Mouse (Mus musculus) yolk sac, embryonic 10.5 days (tissue): Measurements from ENCODE around the gene Gm3685.
"Not testable (repeated sequence)": the region's sequence is repeated elsewhere in the genome, so short reads cannot be mapped to it uniquely, and the experiment has no call there.

ENCODE experiments used
- DNase-seq: peaks from one replicate; pipeline ENCODE4 v3.0.0-alpha.2; 2017; ENCODE audit warnings: low spot score

Gm3685 gene

GRCm38 (mm10) chr14:7044870-7045269 lies at the start of gene Gm3685:
Gm3685 (minus strand) TSS chr14:7044970.
- not testable (repeated sequence) for DNase-seq

- peak; percentile 11 for DNase-seq
These were observed 17.7 kb downstream of the Gm3685 start, which contains the start of gene Gm10406 for GRCm38 (mm10) chr14:7026781-7027749. Gm10406 (minus strand) TSS chr14:7027449.

DNA sequence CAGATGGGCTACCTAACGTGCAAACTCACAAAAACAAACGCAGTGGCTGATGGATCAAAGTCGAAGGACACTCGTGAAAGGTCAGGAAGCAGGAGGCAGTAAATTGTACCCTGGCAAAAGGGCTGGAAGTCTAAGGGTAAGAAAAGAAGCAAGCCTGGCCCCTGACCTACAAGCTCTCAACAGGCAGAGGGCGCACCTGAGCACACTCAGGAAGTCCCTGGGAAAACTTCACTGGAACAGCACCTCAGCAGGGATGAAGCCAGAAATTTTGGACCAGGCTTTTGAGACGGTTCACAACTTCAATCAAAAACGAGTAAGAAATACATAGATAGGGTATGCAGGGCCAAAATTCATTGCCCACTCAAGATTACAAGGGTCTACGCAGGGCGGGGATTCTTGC lies 18.5 kb downstream of the Gm3685 start:
- DNase-seq = not testable (repeated sequence)
